Mouse (Mus musculus): ENCODE data around the gene Crb1. TPM values are rescaled to one million over a fixed set of nuclear protein-coding genes. Genes with fewer than 3 reads are reported as not detected.

Crb1 gene
- polyA plus RNA-seq, 1 experiment from 2014 or later = 0.05 TPM

DNA sequence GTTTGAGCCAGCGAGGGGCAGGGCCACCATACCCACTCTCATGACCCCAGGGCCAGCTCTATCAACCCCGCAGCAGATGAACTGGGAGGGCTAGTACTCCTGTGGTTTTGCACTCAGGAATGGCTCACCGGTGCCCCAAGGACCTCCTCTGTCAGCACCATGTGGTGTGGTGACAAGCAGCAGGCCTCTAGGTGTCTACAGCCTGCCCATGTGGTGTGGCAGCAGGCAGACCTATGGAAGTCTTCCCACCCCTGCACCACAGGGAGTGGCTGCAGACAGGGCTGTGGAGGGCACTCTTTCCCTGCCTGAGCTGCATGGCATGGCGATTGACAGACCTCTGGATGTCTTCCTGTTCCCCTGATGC lies 2.7 kb upstream of the Crb1 start:
- Histone ChIP-seq H3K9ac (no peak overlapping the region), H3K4me1 (no peaks in the 10 kb centered on the region), H3K27me3 (replicated peaks) (no peaks in the 10 kb centered on the region), H3K27ac (no peak overlapping the region), H3K36me3 (no peaks in the 10 kb centered on the region), H3K9me3 (replicated peaks) (no peaks in the 10 kb centered on the region), H3K4me2 (no peak overlapping the region), H3K4me3 (no peak overlapping the region)
- WGBS (ENCODE audit: insufficient replicate concordance) = 18% methylated on average over 4 of the region's 4 CpGs
- peak; percentile 13; the same call in 1 of the 2 replicates for ATAC-seq

DNA sequence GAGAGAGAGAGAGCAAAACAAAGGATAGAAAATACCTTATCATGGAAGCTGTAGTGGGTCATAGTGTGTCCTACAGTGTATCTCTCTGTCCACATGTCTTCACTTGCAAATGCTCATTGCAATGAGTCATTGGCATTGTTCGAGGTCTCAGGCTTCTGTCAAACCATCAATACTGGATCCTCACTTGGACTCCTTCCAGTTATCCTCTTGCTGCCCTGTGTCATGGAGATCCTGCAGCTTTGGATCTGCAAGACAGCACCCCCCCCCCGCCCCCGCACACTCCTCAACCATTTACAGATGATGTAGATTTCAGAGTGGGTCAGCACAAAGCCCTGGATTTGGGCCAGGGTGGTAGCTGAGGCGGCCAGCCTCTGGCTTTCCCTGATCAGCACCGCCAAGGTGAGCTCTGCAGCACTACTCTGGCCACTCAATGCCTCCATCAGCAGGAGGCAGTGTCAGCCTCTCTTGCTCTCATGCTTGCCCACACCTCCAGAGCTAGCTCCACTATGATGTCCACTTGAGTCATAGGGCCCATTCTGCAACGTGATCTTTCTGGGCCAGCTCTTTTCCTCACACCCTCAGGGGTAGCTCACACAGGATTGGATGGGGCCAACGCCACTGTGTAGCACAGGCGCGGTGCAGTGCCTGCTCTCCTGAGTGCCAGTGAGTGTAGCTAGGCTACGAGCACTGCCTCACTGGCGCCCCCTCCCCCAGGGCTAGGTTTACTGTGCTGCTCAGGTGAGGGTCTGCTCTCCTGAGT lies 2.1 kb upstream of the Crb1 start:
- WGBS (ENCODE audit: insufficient replicate concordance) = 24% methylated on average over 11 of the region's 11 CpGs
- no peaks in the 10 kb centered on the region for H3K4me1 ChIP-seq
- H3K27ac ChIP-seq = no peak overlapping the region
- H3K9ac ChIP-seq = no peak overlapping the region
- no peaks in the 10 kb centered on the region for H3K36me3 ChIP-seq
- no peak overlapping the region for H3K4me3 ChIP-seq
- no peak overlapping the region for H3K4me2 ChIP-seq
- no peaks in the 10 kb centered on the region for H3K27me3 ChIP-seq (replicated peaks)
- ATAC-seq = peak; percentile 60
- no peaks in the 10 kb centered on the region for H3K9me3 ChIP-seq (replicated peaks)

DNA sequence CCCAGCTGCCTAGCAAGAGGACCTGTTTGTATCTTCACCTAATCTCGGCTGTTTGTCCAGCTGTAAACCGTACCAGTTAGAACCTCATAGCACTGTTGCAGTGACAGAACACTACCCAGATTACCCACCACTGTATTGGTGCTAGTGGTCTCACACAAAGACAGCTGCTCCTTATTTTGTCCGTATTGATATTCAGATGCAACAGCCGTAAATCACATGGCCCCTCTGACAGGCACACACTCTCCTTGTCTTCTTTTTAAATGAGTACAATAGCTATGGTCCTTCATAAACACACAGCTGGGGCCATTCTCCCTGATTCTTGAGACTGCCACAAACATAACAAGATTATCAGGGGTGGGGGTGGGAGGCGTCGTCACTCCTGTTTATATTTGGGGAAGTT lies 1.0 kb downstream of the Crb1 start:
- no peaks in the 10 kb centered on the region for H3K9me3 ChIP-seq (replicated peaks)
- no peak overlapping the region for H3K9ac ChIP-seq
- H3K27ac ChIP-seq = no peak overlapping the region
- no peaks in the 10 kb centered on the region for H3K36me3 ChIP-seq
- no peak overlapping the region for H3K4me2 ChIP-seq
- WGBS (ENCODE audit: insufficient replicate concordance) = 45% methylated on average over 6 of the region's 6 CpGs
- H3K27me3 ChIP-seq (replicated peaks) = no peaks in the 10 kb centered on the region
- H3K4me1 ChIP-seq = no peaks in the 10 kb centered on the region
- H3K4me3 ChIP-seq = no peak overlapping the region
- ATAC-seq = no peak

DNA sequence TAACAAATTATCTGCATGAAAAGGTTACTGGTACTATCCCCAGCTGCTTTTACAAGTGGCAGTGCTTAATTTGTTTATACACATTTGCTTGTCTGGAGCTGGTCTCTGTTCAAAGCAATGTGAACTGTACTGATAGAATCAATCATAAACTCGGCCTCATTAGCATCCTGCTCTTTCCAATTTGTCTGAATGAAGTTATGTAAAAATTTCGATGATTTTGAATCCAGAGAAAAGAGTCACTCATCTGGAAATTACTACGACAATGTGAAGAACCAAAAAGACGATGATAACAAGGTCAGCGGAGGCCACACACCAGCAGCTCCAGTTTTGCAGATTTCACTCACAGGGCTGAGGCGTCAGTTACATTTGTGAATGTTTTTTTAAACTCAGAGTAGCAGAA lies 5.6 kb downstream of the Crb1 start:
- no peak overlapping the region for H3K27ac ChIP-seq
- no peak overlapping the region for H3K9ac ChIP-seq
- no peaks in the 10 kb centered on the region for H3K27me3 ChIP-seq (replicated peaks)
- no peaks in the 10 kb centered on the region for H3K36me3 ChIP-seq
- no peaks in the 10 kb centered on the region for H3K4me1 ChIP-seq
- ATAC-seq = no peak
- no peak overlapping the region for H3K4me2 ChIP-seq
- no peak overlapping the region for H3K4me3 ChIP-seq
- 56% methylated on average over 6 of the region's 6 CpGs for WGBS (ENCODE audit: insufficient replicate concordance)
- no peaks in the 10 kb centered on the region for H3K9me3 ChIP-seq (replicated peaks)

DNA sequence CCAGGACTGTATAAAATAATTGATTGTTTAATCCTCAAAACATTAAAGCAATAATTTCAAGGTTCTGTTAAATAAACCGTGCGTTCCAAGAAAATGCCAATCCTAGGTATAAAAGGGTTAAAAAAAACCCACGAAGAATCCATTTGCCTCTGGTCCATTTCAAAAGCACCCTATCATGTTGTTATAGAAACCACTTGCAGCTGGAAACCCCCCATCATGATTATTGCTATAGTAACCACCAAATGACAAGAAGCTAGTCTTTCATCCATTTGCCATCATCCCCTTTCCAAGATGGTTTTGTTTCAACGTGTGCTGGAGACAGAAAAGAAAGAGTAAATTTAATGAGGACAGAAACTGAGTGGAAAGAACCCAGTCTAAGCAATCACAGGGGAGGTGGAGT lies 28.3 kb downstream of the Crb1 start:
- 35% methylated on average over 4 of the region's 4 CpGs for WGBS (ENCODE audit: insufficient replicate concordance)
- no peak for ATAC-seq

DNA sequence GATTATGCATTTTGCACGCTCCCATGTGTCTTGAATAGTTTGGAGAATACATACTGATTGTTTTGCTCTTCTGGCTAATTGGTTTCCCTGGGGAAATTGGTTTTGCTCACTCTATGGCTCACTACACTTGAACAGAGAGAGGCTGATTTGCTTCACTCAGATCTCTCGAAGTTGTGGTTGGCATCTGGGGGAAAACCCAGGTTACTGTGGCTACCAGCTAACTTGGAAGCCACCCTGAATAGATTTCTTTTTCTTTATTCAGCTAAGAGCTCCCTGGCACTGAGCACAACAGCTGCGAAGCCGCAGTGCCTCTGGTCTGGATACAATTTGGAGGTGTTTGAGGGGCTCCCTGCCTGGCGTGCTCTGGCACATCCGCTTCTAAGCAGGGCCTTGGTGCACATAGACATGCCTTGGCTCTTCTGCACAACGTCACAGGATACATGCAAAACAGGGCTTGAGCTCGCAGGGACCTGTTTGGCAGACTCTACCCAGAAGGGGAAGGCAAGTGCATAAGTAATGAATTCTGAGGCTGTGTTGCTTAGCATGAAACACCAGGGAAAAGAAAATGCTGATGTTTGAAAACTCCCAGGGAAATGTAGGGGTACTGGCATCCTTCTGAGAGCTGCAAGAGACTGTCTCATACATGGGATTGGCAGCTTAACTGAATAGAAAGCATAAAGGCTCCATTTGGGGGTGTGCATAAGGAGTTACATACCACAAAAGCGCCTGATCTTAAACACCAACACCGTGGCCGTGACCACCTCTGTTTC lies 30.1 kb downstream of the Crb1 start:
- Histone ChIP-seq H3K27me3 (replicated peaks) (no peaks in the 10 kb centered on the region), H3K4me3 (no peak overlapping the region), H3K9ac (no peak overlapping the region), H3K36me3 (no peaks in the 10 kb centered on the region), H3K9me3 (replicated peaks) (no peaks in the 10 kb centered on the region), H3K27ac (no peak overlapping the region), H3K4me1 (no peaks in the 10 kb centered on the region), H3K4me2 (no peak overlapping the region)
- WGBS (ENCODE audit: insufficient replicate concordance) = 67% methylated on average over 11 of the region's 11 CpGs
- no peak for ATAC-seq

More for the DNA sequence above, 28.3 kb downstream of the Crb1 start:
- Histone ChIP-seq H3K27me3 (replicated peaks) (no peaks in the 10 kb centered on the region), H3K36me3 (no peaks in the 10 kb centered on the region), H3K4me2 (no peak overlapping the region), H3K4me1 (no peaks in the 10 kb centered on the region), H3K9me3 (replicated peaks) (no peaks in the 10 kb centered on the region), H3K4me3 (no peak overlapping the region), H3K9ac (no peak overlapping the region), H3K27ac (no peak overlapping the region)

DNA sequence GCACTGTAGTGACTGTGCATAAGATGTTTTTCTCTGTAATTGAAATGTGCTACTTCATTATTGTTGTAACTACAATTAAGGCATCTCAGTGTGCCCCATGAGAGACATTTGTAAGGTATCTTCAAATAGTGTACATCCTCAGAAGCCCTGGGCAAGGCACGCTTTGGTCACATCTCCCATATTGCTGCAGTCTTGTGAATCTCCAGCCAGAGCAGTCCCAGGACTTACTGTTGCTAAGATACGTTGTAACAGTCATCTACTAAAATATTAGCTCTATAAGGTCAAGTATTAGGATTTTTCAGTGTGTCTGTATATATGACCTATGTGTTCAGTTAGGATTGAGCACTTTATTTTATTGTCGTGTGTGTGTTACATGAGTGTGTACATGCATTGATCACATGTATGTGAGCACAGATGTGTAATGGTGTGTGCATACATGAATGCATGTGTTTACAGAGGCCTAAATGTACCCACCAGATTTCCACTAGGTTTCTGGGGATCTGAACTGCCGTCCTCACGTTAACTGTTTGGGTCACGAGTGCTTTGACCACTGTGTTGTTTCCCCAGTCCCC lies 30.8 kb downstream of the Crb1 start:
- Histone ChIP-seq H3K9ac (no peak overlapping the region), H3K4me2 (no peak overlapping the region), H3K27me3 (replicated peaks) (no peaks in the 10 kb centered on the region), H3K9me3 (replicated peaks) (no peaks in the 10 kb centered on the region), H3K4me3 (no peak overlapping the region), H3K36me3 (no peaks in the 10 kb centered on the region), H3K4me1 (no peaks in the 10 kb centered on the region), H3K27ac (no peak overlapping the region)
- WGBS (ENCODE audit: insufficient replicate concordance) = 77% methylated on average over 6 of the region's 6 CpGs
- no peak for ATAC-seq

DNA sequence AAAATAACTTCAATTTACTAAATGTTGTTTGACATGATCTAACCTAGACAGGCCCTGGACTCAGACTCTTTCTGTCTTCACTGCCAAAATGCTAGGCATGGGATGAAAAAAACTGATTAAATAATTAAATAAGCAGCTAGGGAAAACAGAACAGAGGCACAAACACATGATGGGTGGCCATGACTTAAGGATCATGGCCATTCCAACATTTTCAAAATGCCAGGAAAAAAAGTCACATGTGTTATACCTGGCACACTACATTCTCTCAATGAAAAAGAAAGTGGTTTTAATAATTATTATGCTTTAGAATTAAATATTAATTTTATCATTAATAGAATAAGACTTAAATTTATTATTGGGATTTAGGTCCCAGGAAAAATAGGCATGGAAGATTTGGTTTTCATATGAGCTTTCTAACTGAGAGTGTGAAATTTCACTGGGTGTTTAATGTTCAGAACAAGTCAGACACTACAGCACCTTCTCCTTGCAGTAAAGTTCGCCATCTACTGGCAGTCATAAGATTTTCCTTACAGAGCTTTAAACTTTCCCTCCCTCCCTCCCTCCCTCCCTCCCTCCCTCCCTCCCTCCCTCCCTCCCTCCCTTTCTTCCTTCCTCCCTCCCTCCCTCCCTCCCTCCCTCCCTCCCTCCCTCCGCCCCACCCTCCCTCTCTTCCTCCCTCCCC lies 36.6 kb downstream of the Crb1 start:
- 10% methylated on average over 1 of the region's 2 CpGs for WGBS (ENCODE audit: insufficient replicate concordance)
- Histone ChIP-seq H3K4me1 (no peaks in the 10 kb centered on the region), H3K9ac (no peak overlapping the region), H3K4me2 (no peak overlapping the region), H3K27ac (no peak overlapping the region), H3K27me3 (replicated peaks) (no peaks in the 10 kb centered on the region), H3K9me3 (replicated peaks) (no peaks in the 10 kb centered on the region), H3K36me3 (no peaks in the 10 kb centered on the region), H3K4me3 (no peak overlapping the region)
- ATAC-seq = peak; percentile 57; the same call in 1 of the 2 replicates

DNA sequence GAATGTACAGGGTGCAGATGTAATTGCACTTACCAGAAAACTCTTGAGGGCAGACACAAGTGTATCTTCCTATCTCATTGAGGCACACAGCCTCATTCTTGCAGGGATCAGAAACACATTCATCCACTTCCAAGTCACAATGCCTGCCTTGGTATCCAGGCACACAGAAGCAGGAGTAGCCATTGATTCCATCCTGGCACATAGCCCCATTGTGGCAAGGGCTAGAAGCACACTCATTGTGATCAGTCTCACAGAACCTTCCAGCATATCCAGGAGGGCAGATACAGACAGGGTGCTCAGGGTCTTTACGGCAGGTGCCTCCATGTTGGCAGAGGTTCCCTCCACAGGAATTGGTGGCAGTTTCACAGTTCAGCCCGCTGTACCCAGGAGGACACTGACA lies 39.9 kb downstream of the Crb1 start:
- no peaks in the 10 kb centered on the region for H3K9me3 ChIP-seq (replicated peaks)
- no peaks in the 10 kb centered on the region for H3K27me3 ChIP-seq (replicated peaks)
- no peak for ATAC-seq
- no peak overlapping the region for H3K9ac ChIP-seq
- no peak overlapping the region for H3K4me3 ChIP-seq
- no peaks in the 10 kb centered on the region for H3K4me1 ChIP-seq
- H3K4me2 ChIP-seq = no peak overlapping the region
- no peaks in the 10 kb centered on the region for H3K36me3 ChIP-seq
- WGBS (ENCODE audit: insufficient replicate concordance) = 59% methylated on average over 2 of the region's 2 CpGs
- H3K27ac ChIP-seq = no peak overlapping the region

DNA sequence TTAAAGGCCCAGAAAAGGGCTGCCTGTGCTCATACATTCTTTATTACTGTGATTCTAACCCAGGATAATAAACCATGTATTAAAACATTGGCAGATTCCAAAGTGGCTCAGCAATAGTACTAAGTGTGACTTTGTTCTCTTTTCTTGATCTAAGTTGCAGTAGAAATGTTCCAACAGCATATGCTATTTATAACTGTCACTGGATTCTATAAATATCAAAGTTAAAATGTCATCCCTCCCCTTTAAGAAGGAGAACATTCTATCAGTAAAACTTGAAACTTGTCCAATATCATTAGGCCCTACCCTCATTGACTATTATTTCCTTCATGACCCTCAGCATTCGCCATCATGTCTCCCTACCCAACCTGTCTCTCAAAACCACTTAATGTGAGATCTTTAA lies 48.1 kb downstream of the Crb1 start:
- H3K4me1 ChIP-seq = no peaks in the 10 kb centered on the region

DNA sequence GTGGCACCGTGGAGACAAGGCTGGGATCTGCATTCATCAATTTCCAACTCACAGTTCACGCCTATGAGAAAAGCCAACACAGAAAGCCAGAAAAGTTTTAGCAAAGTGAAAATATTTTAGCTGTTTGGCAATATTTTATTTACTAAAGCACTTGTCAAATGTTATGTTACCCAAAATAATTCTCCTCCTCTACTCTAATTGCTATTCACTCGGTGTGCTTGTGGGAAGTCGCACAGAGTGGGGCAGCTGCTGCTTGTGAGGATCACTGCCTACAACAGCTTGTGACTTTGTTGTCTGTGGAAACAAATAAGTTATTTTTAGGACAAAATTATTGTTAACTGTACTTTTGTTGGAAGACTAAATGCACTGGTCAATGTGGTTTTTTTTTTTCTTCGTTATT lies 48.6 kb downstream of the Crb1 start:
- no peaks in the 10 kb centered on the region for H3K4me1 ChIP-seq
- no peak for ATAC-seq
- H3K36me3 ChIP-seq = no peaks in the 10 kb centered on the region
- 70% methylated on average over 5 of the region's 5 CpGs for WGBS (ENCODE audit: insufficient replicate concordance)
- H3K4me2 ChIP-seq = no peak overlapping the region
- no peaks in the 10 kb centered on the region for H3K27me3 ChIP-seq (replicated peaks)
- no peak overlapping the region for H3K4me3 ChIP-seq
- H3K9ac ChIP-seq = no peak overlapping the region
- no peaks in the 10 kb centered on the region for H3K9me3 ChIP-seq (replicated peaks)
- no peak overlapping the region for H3K27ac ChIP-seq

More for the DNA sequence above, 48.1 kb downstream of the Crb1 start:
- Histone ChIP-seq H3K4me2 (no peak overlapping the region), H3K27me3 (replicated peaks) (no peaks in the 10 kb centered on the region), H3K4me3 (no peak overlapping the region), H3K9me3 (replicated peaks) (no peaks in the 10 kb centered on the region), H3K27ac (no peak overlapping the region), H3K36me3 (no peaks in the 10 kb centered on the region), H3K9ac (no peak overlapping the region)
- no peak for ATAC-seq
- WGBS (ENCODE audit: insufficient replicate concordance) = 58% methylated on average over 1 of the region's 1 CpGs

DNA sequence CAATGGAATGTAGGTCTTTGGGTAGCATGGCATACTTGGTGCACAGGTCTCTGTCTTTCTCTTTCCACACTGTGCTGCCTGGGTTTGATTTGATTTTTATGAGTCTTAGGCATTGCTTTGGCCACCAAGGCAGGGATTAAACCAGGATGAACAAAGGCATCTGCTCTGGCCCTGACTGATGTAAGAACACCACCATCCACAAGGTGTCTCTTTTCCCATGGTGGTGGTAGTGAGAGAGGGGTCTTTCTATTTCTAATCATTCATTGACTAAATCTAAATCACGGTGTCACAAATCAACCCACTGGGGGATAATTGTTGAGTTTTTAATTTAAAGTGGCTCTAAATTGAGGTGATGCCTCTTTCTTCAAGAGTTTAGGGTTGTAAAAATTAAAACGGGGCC lies 51.5 kb downstream of the Crb1 start:
- WGBS (ENCODE audit: insufficient replicate concordance) = 49% methylated on average over 2 of the region's 2 CpGs
- Histone ChIP-seq H3K9me3 (replicated peaks) (no peaks in the 10 kb centered on the region), H3K4me1 (no peaks in the 10 kb centered on the region), H3K36me3 (no peaks in the 10 kb centered on the region), H3K27ac (no peak overlapping the region), H3K27me3 (replicated peaks) (no peaks in the 10 kb centered on the region), H3K4me2 (no peak overlapping the region), H3K4me3 (no peak overlapping the region), H3K9ac (no peak overlapping the region)
- no peak for ATAC-seq
